Mouse (Mus musculus) stomach, embryonic 14.5 days (tissue): Measurements from ENCODE around the gene Hspa1l. TPM values are rescaled to one million over a fixed set of nuclear protein-coding genes. Genes with fewer than 3 reads are reported as not detected.
A peak's percentile ranks its signal among the peaks of the same experiment; 100 is the strongest.
"Not testable (repeated sequence)": the region's sequence is repeated elsewhere in the genome, so short reads cannot be mapped to it uniquely, and the experiment has no call there.

Experiments used
- ATAC-seq: fragments of 200-750 bp; cut with Nextera tagmentation; 2 replicates; pipeline ENCODE4 v1.8.0; 2017; ENCODE audit warnings: low read depth, moderate TSS enrichment; ENCODE audit not compliant: insufficient number of reproducible peaks, insufficient read depth, low FRiP score
- H3K27ac ChIP-seq: fragments of 300-500 bp; sonication (generic); 2 replicates; pipeline ENCODE4 v1.5.1; 2014; ENCODE audit warnings: mild to moderate bottlenecking, low read length, moderate library complexity, mixed read lengths
- H3K27me3 ChIP-seq: fragments of 300-500 bp; sonication (generic); 2 replicates; pipeline ENCODE4 v1.6.1; 2014; ENCODE audit warnings: low read length, control low read depth, mixed read lengths; ENCODE audit not compliant: control insufficient read depth, insufficient read depth
- H3K36me3 ChIP-seq: fragments of 300-500 bp; sonication (generic); 2 replicates; pipeline ENCODE4 v1.6.1; 2014; ENCODE audit warnings: mild to moderate bottlenecking, control low read depth, low read length, moderate library complexity, mixed read lengths; ENCODE audit not compliant: control insufficient read depth, insufficient read depth
- H3K4me1 ChIP-seq: fragments of 300-500 bp; sonication (generic); 2 replicates; pipeline ENCODE4 v1.6.1; 2014; ENCODE audit warnings: low read length, control low read depth, mixed read lengths; ENCODE audit not compliant: control insufficient read depth, insufficient read depth
- H3K4me2 ChIP-seq: fragments of 300-500 bp; sonication (generic); replicated peaks from 2 replicates; pipeline ENCODE4 v1.6.1; 2014; ENCODE audit warnings: low read depth, low read length, control low read depth
- H3K4me3 ChIP-seq: fragments of 300-500 bp; sonication (generic); 2 replicates; pipeline ENCODE4 v1.5.1; 2014; ENCODE audit warnings: low read depth, low read length, control low read depth
- H3K9ac ChIP-seq: fragments of 300-500 bp; sonication (generic); replicated peaks from 2 replicates; pipeline ENCODE4 v1.6.1; 2014; ENCODE audit warnings: low read depth, mild to moderate bottlenecking, control low read depth, low read length, moderate library complexity, mixed read lengths
- H3K9me3 ChIP-seq: fragments of 300-500 bp; sonication (generic); 2 replicates; pipeline ENCODE4 v1.6.1; 2016; ENCODE audit warnings: low read depth, low read length, control low read depth; ENCODE audit not compliant: control insufficient read depth
- WGBS: fragments of 180-500 bp; shearing (Covaris S2); extraction: QIAGEN DNeasy Blood & Tissue Kit; methylation state at CpG from one replicate; pipeline ENCODE4 v1.1.7; 2014; 5-methylcytosine and 5-hydroxymethylcytosine counted together
- polyA plus RNA-seq: library from polyadenylated mRNA; unstranded; fragments of >200 nt; fragmentation: Nextera tagmentation; extraction: Ambion mirVana; gene quantifications from 2 replicates; pipeline ENCODE4 v1.2.1, GENCODE M21; 2014

Gene Hspa1l
- polyA plus RNA-seq, 1 experiment from 2014 or later, result 0.75 TPM

- peak within 1 kb of the TSS; percentile 93 for H3K9ac ChIP-seq
- peak within 1 kb of the TSS; percentile 91 for H3K4me3 ChIP-seq
- peak within 1 kb of the TSS; percentile 98 for H3K27ac ChIP-seq
- under 1% methylated on average over 83 of the region's 83 CpGs for WGBS
- peak within 1 kb of the TSS; percentile 97 for H3K4me2 ChIP-seq
- peaks cover 22% of the 10 kb centered on the region for H3K4me1 ChIP-seq
- H3K9me3 ChIP-seq, result no peaks in the 10 kb centered on the region
- peak; percentile 91 for ATAC-seq
- peaks cover 33% of the 10 kb centered on the region for H3K36me3 ChIP-seq
- no peaks in the 10 kb centered on the region for H3K27me3 ChIP-seq
These were observed 28.4 kb downstream of the Hspa1l start, which contains the start of gene Vars for GRCm38 (mm10) chr17:35000717-35001451. TSS of gene Vars (plus strand) at chr17:35000987.

DNA sequence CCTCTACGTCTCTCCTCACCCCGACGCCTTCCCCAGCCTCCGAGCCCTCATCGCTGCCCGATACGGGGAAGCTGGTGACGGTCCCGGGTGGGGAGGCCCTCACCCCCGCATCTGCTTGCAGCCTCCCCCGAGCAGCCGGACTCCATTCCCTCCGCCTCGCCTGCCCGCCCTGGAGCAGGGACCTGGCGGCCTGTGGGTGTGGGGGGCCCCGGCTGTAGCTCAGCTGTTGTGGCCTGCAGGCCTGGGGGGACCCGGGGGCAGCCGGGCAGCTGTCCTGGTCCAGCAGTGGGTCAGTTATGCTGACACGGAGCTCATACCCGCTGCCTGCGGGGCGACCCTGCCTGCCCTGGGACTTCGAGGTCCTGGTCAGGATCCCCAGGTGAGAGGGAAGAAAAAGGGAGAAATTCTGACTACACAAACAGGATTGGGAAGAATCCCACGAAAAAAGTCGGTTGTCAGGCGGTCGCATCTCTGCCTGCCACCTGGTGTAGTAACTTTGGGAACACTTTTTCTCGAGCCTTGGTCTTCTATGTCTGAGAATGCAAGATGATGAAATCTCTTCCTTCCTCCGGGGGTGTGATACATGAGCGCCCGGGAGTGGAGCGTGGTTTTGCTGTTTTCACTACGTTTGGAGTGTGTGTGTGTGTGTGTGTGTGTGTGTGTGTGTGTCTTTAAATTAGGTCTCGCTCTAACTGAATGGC, 29.1 kb downstream of the Hspa1l start:
- peak overlapping the region; percentile 98 for H3K27ac ChIP-seq
- no peaks in the 10 kb centered on the region for H3K9me3 ChIP-seq
- ATAC-seq, result peak; percentile 3; the same call in 1 of the 2 replicates
- no peaks in the 10 kb centered on the region for H3K27me3 ChIP-seq
- H3K4me3 ChIP-seq, result peak overlapping the region; percentile 91
- H3K9ac ChIP-seq, result peak overlapping the region; percentile 93
- WGBS, result 1% methylated on average over 35 of the region's 35 CpGs
- H3K4me2 ChIP-seq, result peak overlapping the region; percentile 97
- peaks cover 22% of the 10 kb centered on the region for H3K4me1 ChIP-seq
- H3K36me3 ChIP-seq, result peaks cover 36% of the 10 kb centered on the region

DNA sequence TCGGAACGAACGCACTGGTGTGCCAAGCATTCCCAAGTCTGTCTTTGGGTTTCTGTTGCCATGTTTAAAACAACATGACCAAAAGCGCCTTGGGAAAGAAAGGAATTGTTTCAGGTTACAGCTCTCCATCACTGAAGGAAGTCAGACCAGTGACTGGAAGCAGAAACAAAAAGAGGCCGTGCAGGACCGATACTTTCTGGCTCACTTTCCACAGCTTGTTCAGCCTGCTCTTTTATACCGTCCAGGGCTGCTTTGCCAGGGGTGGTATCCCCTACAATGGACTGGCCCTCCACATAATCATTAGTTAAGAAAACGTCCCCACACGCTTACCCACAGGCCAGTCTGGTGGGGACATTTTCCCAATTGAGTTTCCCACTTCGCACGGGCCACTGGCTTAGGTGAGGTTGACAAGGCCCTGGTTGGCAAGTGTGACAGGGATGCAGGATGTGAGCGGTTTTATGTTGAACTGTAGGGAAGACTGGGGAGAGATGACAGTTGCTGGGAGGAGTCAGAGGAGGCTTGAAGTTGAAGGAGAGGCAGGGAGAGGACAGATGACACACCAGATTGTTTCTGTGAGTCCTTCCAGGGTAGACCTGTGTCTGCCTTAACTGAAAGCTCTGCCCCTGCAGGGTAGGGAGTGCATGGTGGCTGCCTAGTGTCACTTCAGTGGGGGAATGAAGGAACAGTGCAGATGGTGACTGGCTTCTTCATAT, 29.8 kb downstream of the Hspa1l start:
- 6% methylated on average over 12 of the region's 12 CpGs for WGBS
- Histone ChIP-seq H3K27ac (peak overlapping the region; percentile 98), H3K27me3 (no peaks in the 10 kb centered on the region), H3K9me3 (no peaks in the 10 kb centered on the region), H3K4me3 (peak overlapping the region; percentile 91), H3K4me1 (peaks cover 20% of the 10 kb centered on the region), H3K36me3 (peaks cover 42% of the 10 kb centered on the region), H3K4me2 (peak overlapping the region; percentile 97), H3K9ac (peak overlapping the region; percentile 93)
- ATAC-seq, result no peak

DNA sequence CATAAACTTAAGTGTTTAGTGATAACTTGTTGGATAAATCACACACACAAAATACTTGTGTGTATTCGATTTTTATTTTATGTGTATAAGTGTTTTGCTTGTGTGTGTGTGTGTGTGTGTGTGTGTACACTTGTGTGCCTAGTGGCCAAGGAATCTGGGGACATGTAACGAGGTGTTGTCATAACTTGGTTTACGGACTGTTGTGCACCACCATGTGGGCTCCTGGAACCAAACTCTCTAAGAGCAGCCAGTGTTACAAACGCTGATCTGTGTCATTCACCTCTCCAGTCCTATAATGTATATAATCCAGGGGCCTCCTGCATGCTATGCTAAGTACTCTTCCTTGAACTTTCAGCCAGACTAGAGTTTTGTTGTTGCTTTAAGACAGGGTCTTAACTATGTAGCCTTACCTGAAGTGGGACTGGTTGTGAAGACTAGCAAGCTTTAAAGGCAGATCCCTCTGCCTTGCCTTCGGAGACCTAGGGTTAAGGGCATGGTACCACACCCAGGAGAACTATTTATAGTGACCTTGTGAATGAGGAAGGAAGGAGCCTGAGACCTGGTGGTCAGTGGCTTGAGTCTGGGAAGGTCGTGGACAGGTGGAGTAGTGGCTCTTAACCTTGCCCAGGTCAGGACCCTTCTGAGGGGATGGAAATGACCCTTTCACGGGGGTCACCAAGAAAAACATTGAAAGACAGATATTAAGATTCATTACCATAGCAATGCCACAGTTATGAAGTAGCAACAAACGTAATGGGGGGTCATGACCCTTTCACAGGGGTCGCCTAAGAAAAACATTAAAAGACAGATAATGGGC, 30.7 kb downstream of the Hspa1l start:
- peak overlapping the region; percentile 97 for H3K4me2 ChIP-seq
- H3K4me3 ChIP-seq, result peak overlapping the region; percentile 91; the same call in 1 of the 2 replicates
- H3K36me3 ChIP-seq, result peaks cover 42% of the 10 kb centered on the region
- H3K9me3 ChIP-seq, result no peaks in the 10 kb centered on the region
- peaks cover 20% of the 10 kb centered on the region for H3K4me1 ChIP-seq
- ATAC-seq, result no peak
- WGBS, result 49% methylated on average over 9 of the region's 9 CpGs
- H3K27ac ChIP-seq, result no peak overlapping the region
- peak overlapping the region; percentile 93; the same call in 1 of the 2 replicates for H3K9ac ChIP-seq
- no peaks in the 10 kb centered on the region for H3K27me3 ChIP-seq

GRCm38 (mm10) chr17:35004075-35004717, 31.7 kb downstream of the Hspa1l start:
- no peak overlapping the region for H3K4me3 ChIP-seq
- H3K9ac ChIP-seq, result no peak overlapping the region
- no peaks in the 10 kb centered on the region for H3K9me3 ChIP-seq
- no peak overlapping the region for H3K4me2 ChIP-seq
- peaks cover 41% of the 10 kb centered on the region for H3K36me3 ChIP-seq
- H3K4me1 ChIP-seq, result peaks cover 18% of the 10 kb centered on the region
- WGBS, result 92% methylated on average over 17 of the region's 17 CpGs
- no peaks in the 10 kb centered on the region for H3K27me3 ChIP-seq
- ATAC-seq, result no peak
- no peak overlapping the region for H3K27ac ChIP-seq

GRCm38 (mm10) chr17:35005158-35005557, 32.7 kb downstream of the Hspa1l start:
- Histone ChIP-seq H3K9me3 (no peaks in the 10 kb centered on the region), H3K4me3 (no peak overlapping the region), H3K9ac (no peak overlapping the region), H3K4me2 (no peak overlapping the region), H3K4me1 (peaks cover 15% of the 10 kb centered on the region), H3K27me3 (no peaks in the 10 kb centered on the region), H3K36me3 (peaks cover 41% of the 10 kb centered on the region), H3K27ac (no peak overlapping the region)
- 94% methylated on average over 10 of the region's 10 CpGs for WGBS
- no peak for ATAC-seq

- H3K4me2 ChIP-seq, H3K27ac ChIP-seq, H3K27me3 ChIP-seq, H3K9me3 ChIP-seq, H3K4me3 ChIP-seq, H3K9ac ChIP-seq, ATAC-seq: not testable (repeated sequence)
- Histone ChIP-seq H3K4me1 (peaks cover 15% of the 10 kb centered on the region), H3K36me3 (peaks cover 48% of the 10 kb centered on the region)
- WGBS, result 95% methylated on average over 4 of the region's 5 CpGs
These were observed 33.4 kb downstream of the Hspa1l start for GRCm38 (mm10) chr17:35005902-35006301.
